Mouse (Mus musculus): Measurements from ENCODE around the gene Olfr243.

GRCm38 (mm10) chr7:103671091-103671490 lies 43.4 kb upstream of the Olfr243 start, which contains the start of gene Olfr624:
- TF ChIP-seq CTCF (IDR thresholded peaks at IDR 0.05; ENCODE audit: control insufficient read depth, insufficient read depth, insufficient read length) (no peak), MAX (IDR thresholded peaks at IDR 0.05) (no peak), MYOG (IDR thresholded peaks at IDR 0.05; ENCODE audit: control insufficient read depth, extremely low read depth, insufficient read length) (no peak), USF1 (IDR thresholded peaks at IDR 0.05; ENCODE audit: low read depth) (no peak)
